Mouse (Mus musculus) common myeloid progenitor, adult 5-6 weeks (primary cell): ENCODE data around the gene B4galnt3. TPM values are rescaled to one million over a fixed set of nuclear protein-coding genes. Genes with fewer than 3 reads are reported as not detected.

ENCODE experiments used
- ATAC-seq: replicated peaks from 2 replicates; pipeline ENCODE4 v1.8.0; 2016; ENCODE audit warnings: low read depth, mild to moderate bottlenecking, moderate TSS enrichment, inconsistent platforms; ENCODE audit not compliant: poor library complexity, severe bottlenecking
- total RNA-seq: library from RNA; stranded (forward); fragments of 200-1000, 187-1606 nt; gene quantifications from 2 replicates; pipeline ENCODE4 v1.2.3, GENCODE M21; 2017

The B4galnt3 gene
- total RNA-seq, 1 experiment from 2014 or later, result not detected

DNA sequence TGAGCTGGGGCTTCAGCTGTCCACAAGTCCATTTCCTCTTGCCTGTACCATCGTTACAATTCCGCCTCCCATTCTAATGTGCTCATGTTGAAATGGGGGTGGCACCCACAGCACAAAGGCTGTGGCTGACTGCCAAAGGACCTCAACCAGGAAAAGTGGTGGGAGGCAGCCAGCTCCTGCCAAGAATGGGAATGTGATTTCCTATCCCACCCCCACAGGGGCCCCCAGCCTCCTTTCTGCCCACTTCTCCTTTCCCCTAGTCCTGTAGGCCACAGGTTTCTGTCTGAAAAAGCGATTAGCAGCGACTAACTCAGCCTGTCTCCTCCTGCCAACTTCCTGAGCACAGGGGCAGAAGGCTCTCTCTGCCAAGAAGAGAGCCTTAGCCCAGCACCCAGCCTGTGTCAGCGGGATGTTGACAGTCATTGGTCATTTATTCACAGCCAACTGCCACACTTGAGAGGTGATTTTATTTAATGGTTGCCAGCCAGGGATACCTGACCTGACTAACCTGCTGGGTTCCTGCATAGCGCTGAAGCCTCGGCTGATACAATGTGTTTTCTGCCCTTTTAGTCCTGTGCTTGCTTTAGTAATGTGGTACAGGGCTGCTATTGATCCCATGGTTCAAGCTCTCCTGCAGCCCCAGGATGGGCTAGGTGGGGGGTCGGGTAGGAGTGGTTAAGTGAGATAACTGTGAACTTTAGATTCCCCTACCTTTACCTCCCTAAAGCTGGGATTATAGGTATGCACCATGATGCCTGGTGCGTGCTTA is 135.0 kb downstream of the B4galnt3 start:
- peak; percentile 79 for ATAC-seq

DNA sequence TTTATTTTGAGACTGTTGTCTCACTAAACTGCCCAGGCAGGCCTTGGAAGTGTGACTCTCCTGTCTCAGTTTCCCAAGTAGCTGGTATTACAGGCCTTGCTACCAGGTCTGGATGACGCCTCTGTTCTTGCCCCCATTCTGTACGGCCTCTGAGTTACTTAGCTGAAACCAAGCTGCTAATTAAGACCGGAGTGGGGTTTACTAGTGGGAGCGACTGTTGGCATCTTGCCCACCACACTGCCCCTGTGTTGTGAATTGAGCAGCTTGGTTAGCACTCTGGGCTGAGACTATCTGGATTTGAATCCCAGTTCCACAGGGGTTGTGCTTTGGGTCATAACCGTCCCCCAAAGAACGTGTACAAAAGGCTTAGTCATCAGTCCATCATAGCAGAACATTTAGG is 136.9 kb downstream of the B4galnt3 start:
- no peak for ATAC-seq

DNA sequence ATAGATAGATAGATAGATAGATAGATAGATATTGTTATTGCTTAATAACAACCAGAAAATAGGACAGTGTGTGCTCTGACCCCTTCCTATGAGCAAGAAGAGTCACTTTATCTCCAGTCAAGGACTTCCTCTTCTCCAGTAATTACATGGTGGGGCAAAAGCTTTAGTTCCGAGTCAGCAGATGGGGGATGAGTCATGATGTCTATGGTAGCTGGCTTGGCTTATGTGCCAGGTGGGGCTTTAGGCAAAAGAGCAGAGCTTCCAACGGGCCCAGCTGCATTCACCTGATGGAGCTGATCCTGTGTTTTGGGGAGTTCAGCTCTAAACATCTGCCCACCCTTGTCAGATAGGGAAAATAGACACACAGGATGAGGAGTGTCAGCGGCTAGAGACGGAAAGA is 138.8 kb downstream of the B4galnt3 start:
- peak; percentile 40 for ATAC-seq

DNA sequence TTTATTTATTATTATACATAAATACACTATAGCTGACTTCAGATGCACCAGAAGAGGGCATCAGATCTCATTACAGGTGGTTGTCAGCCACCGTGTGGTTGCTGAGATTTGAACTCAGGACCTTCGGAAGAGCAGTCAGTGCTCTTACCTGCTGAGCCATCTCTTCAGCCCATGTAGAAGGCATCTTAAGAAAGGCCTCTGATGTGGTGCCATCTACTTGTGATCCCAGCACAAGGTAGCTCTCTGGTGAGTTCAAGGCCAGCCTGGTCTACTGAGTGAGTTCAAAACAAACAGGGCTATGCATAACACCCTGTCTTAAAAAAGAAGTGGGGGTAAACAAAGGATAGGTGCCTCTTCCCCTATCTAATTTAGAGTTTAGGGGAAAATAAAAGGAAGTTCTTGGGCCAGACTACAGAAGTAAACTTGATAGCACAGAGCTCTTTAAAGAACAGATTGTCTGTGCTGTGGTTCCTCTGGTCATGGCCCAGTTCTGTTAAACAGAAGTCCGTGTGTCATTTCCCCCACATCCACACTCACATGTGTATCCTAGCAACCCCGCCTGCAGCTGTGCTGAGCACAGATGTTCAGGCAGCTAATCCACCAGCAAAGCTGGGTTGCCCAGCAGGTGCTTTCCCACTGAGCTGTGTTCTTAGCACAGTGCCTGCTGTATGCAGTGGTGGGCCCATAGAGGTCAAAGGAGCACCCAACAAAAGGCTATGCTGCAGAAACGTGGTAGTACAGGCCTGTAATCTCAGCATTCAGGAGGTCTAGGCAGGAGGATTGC is 139.6 kb downstream of the B4galnt3 start:
- ATAC-seq, result peak; percentile 69

Other genes starting within 250 kb of the B4galnt3 start
- gene Ninj2, start 201.2 kb downstream of the B4galnt3 start, total RNA-seq, result not detected in 2 replicates
- not detected in 2 replicates for gene D330020A13Rik, start 195 bp downstream of the B4galnt3 start, total RNA-seq
- gene Kdm5a, start 69.6 kb upstream of the B4galnt3 start, total RNA-seq, result 134 and 155 TPM in 2 replicates
- gene Ccdc77, start 69.8 kb upstream of the B4galnt3 start, total RNA-seq, result 36.1 and 59.4 TPM in 2 replicates
- 29.6 and 31.8 TPM in 2 replicates for gene Il17ra, start 168.7 kb upstream of the B4galnt3 start, total RNA-seq
- gene Tmem121b, start 199.2 kb upstream of the B4galnt3 start, total RNA-seq, result 0.53 and 0.73 TPM in 2 replicates
- gene Hdhd5, start 236.8 kb upstream of the B4galnt3 start, total RNA-seq, result 11.6 and 15.0 TPM in 2 replicates